18 mouse cellular contexts compared by ENCODE assay signal in the genomic region with DNA sequence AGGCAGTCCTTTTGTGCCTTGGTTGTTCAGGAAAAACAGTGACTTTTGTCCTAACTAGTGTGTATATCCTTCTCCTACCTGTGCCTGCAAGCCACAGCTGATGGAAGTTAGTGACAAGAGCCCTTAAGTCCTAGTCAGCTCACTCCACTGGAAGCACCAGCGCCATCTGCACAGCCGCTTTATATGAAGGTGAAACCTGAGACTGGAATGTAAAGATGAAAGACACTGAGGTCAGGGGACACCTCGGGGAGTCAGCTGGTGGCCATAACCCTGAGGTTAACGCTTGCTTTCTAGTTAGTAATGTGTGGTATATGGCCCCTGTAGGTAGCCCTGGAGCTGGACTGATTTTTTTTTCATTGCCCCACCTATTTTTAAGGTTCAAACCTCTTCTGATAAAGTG. TPM values are rescaled to one million over a fixed set of nuclear protein-coding genes. Genes with fewer than 3 reads are reported as not detected.
DNase-seq lines count a peak whose midpoint lies in the region; ATAC-seq and TF ChIP-seq lines count a peak whose summit lies in the region.
"Had no signal": no experiment of that assay in that cellular context is flagged by ENCODE, and none has a peak within 500 bp of the region (broad histone marks: within the 10 kb centered on the region; RNA-seq: fewer than 3 reads in every experiment).

No protein-coding gene starts in this region.

- H3K9ac ChIP-seq in ES-Bruce4 (ENCODE audit: low read depth, poor library complexity, severe bottlenecking), result no peak overlapping the region
- no peak overlapping the region for H3K9ac ChIP-seq in limb, embryonic 11.5 days (ENCODE audit: low read length)
- H3K9ac ChIP-seq: liver, embryonic 15.5 days; neural tube, embryonic 13.5 days had no signal

- H3K9me3 ChIP-seq in ES-Bruce4 (replicated peaks; ENCODE audit: control insufficient read depth, insufficient read depth, low read length, poor library complexity, severe bottlenecking), result no peaks in the 10 kb centered on the region
- no peaks in the 10 kb centered on the region for H3K9me3 ChIP-seq in limb, embryonic 11.5 days (ENCODE audit: control insufficient read depth, low read length)
- H3K9me3 ChIP-seq: liver, embryonic 15.5 days; megakaryocyte, embryonic 14.5 days; neural tube, embryonic 13.5 days had no signal

- TF ChIP-seq CTCF in kidney, adult 2 months (conservative IDR thresholded peaks at IDR 0.05; ENCODE audit: insufficient read depth, insufficient read length, low read depth, low read length), result no peak
- no peak for TF ChIP-seq CTCF in ES-Bruce4 (IDR thresholded peaks at IDR 0.05; ENCODE audit: low read depth, low read length)

- H3K4me1 ChIP-seq in kidney, adult 2 months (ENCODE audit: control insufficient read depth, insufficient read depth, low read length), result peaks cover 62% of the 10 kb centered on the region
- H3K4me1 ChIP-seq in ES-Bruce4 (ENCODE audit: control insufficient read depth, insufficient read depth, low read length), result no peaks in the 10 kb centered on the region
- H3K4me1 ChIP-seq in limb, embryonic 11.5 days (ENCODE audit: control insufficient read depth, insufficient read depth, low read length), result peaks cover 12% of the 10 kb centered on the region
- H3K4me1 ChIP-seq: neural tube, embryonic 13.5 days had no signal

- no peaks in the 10 kb centered on the region for H3K36me3 ChIP-seq in kidney, adult 2 months (ENCODE audit: control insufficient read depth, insufficient read depth, low read length)
- H3K36me3 ChIP-seq in ES-Bruce4 (ENCODE audit: control insufficient read depth, insufficient read depth, low read length, poor library complexity, severe bottlenecking), result no peaks in the 10 kb centered on the region
- no peaks in the 10 kb centered on the region for H3K36me3 ChIP-seq in limb, embryonic 11.5 days (ENCODE audit: control insufficient read depth, insufficient read depth, low read length)
- H3K36me3 ChIP-seq: liver, embryonic 15.5 days; neural tube, embryonic 13.5 days had no signal

- H3K27me3 ChIP-seq in kidney, adult 2 months (replicated peaks; ENCODE audit: control insufficient read depth, insufficient read depth, low read length), result no peaks in the 10 kb centered on the region
- H3K27me3 ChIP-seq in ES-Bruce4 (ENCODE audit: control insufficient read depth, insufficient read depth, low read length, poor library complexity, severe bottlenecking), result no peaks in the 10 kb centered on the region
- no peaks in the 10 kb centered on the region for H3K27me3 ChIP-seq in limb, embryonic 11.5 days (ENCODE audit: control insufficient read depth, insufficient read depth, low read length)
- H3K27me3 ChIP-seq: liver, embryonic 15.5 days; megakaryocyte, embryonic 14.5 days; neural tube, embryonic 13.5 days had no signal

- no peak overlapping the region for H3K4me3 ChIP-seq in kidney, adult 2 months (ENCODE audit: insufficient read depth, low read depth, low read length)
- H3K4me3 ChIP-seq in ES-Bruce4 (ENCODE audit: low read depth, low read length), result no peak overlapping the region
- H3K4me3 ChIP-seq in limb, embryonic 11.5 days (ENCODE audit: low read depth, low read length), result no peak overlapping the region
- H3K4me3 ChIP-seq: erythroblast, embryonic 14.5 days; liver, embryonic 15.5 days; megakaryocyte, embryonic 14.5 days; neural tube, embryonic 13.5 days had no signal

- no peak for DNase-seq in kidney, adult 2 months
- no peak for DNase-seq in kidney, adult 18-20 months
- peak; percentile 71 for DNase-seq in embryo, embryonic 11 days
- DNase-seq in limb, embryonic 11.5 days (ENCODE audit: low spot score), result peak; percentile 76
- DNase-seq in layer of hippocampus, adult 8-10 months (ENCODE audit: low spot score in 2 of 2), result no peak
- DNase-seq in thymus, adult 18-20 months, result no peak
- DNase-seq: adrenal gland, postnatal 36 days; cerebellum, adult 2 months; kidney, postnatal 36 days; lung, postnatal 10 days; thymus, postnatal 25 days had no signal

- H3K27ac ChIP-seq in kidney, adult 2 months (ENCODE audit: insufficient read depth, low read depth, low read length), result peak overlapping the region; percentile 51
- H3K27ac ChIP-seq in ES-Bruce4 (ENCODE audit: insufficient read depth, low read length), result no peak overlapping the region
- no peak overlapping the region; the same call in 1 of the 2 replicates for H3K27ac ChIP-seq in limb, embryonic 11.5 days (replicated peaks; ENCODE audit: low read depth, low read length)
- H3K27ac ChIP-seq: liver, embryonic 15.5 days; neural tube, embryonic 13.5 days had no signal

- TF ChIP-seq EP300 in ES-Bruce4 (IDR thresholded peaks at IDR 0.05; ENCODE audit: insufficient read depth, low read depth, low read length), result 0 out of 2 replicates have a peak, but pooled peaks have one; percentile 33

- WGBS in kidney, adult 2 months, result 43% methylated on average over 4 of the region's 4 CpGs
- WGBS in limb, embryonic 11.5 days, result 3% methylated on average over 4 of the region's 4 CpGs

- no peak for TF ChIP-seq POLR2A in kidney, adult 2 months (IDR thresholded peaks at IDR 0.05; ENCODE audit: low read depth, low read length)
- no peak for TF ChIP-seq POLR2A in ES-Bruce4 (IDR thresholded peaks at IDR 0.05; ENCODE audit: insufficient read depth, low read length)

- no peak overlapping the region for H3K4me2 ChIP-seq in limb, embryonic 11.5 days (ENCODE audit: low read depth, severe bottlenecking)
- H3K4me2 ChIP-seq: liver, embryonic 15.5 days; neural tube, embryonic 13.5 days had no signal

- peak; percentile 52 for ATAC-seq in limb, embryonic 11.5 days (ENCODE audit: insufficient number of reproducible peaks, low FRiP score, low TSS enrichment, low read depth)
- ATAC-seq: forebrain, embryonic 16.5 days; inflammation-experienced regulatory T-cells, adult 6 months had no signal

RNA-seq across cellular contexts. Expression of gene Gng12, which starts 30.1 kb away (rescaled TPM):
- 90.6 and 102 TPM in 2 replicates for polyA plus RNA-seq in kidney, adult 2 months (2012; rRNA removed)
- 53.0 and 54.0 TPM in 2 replicates for polyA plus RNA-seq in ES-Bruce4 (2011; ENCODE audit: insufficient read depth, insufficient read length, low read depth, missing spikeins)
- polyA plus RNA-seq in limb, embryonic 11.5 days (2014; fragmentation: Nextera tagmentation; extraction: Ambion mirVana), result 72.2 and 73.0 TPM in 2 replicates
- total RNA-seq in layer of hippocampus, adult 8-10 months (2022), result 10 to 100 TPM; 56.7 to 75.5 (median 67.9) TPM

Comparison
In these comparisons a context has a peak if more than half of its experiments do, and no peak if none do; other contexts are left out.
1. DNase-seq: peak in embryo, embryonic 11 days (single experiment) and limb, embryonic 11.5 days (single experiment); none in kidney, adult 2 months (single experiment), kidney, adult 18-20 months (single experiment), layer of hippocampus, adult 8-10 months (0 of 2) and thymus, adult 18-20 months (0 of 2).